Mouse (Mus musculus): ENCODE data around the gene Rab12.
A peak's percentile ranks its signal among the peaks of the same experiment; 100 is the strongest.

Rab12 gene

GRCm38 (mm10) chr17:66502865-66503264 is 16.7 kb downstream of the Rab12 start:
- DNase-seq (ENCODE audit: extremely low read depth, low read depth), result no peak

GRCm38 (mm10) chr17:66498598-66498997 is 20.9 kb downstream of the Rab12 start:
- DNase-seq (ENCODE audit: extremely low read depth, low read depth), result no peak

GRCm38 (mm10) chr17:66496589-66496988 is 22.9 kb downstream of the Rab12 start:
- no peak for DNase-seq (ENCODE audit: extremely low read depth, low read depth)

- peak; percentile 24 for DNase-seq (ENCODE audit: extremely low read depth, low read depth)
Observed at GRCm38 (mm10) chr17:66490022-66490601, 29.4 kb downstream of the Rab12 start.

GRCm38 (mm10) chr17:66486576-66486975 is 33.0 kb downstream of the Rab12 start:
- no peak for DNase-seq (ENCODE audit: extremely low read depth, low read depth)

- DNase-seq (ENCODE audit: extremely low read depth, low read depth), result no peak
Observed at GRCm38 (mm10) chr17:66485742-66486141, 33.8 kb downstream of the Rab12 start.

- DNase-seq (ENCODE audit: extremely low read depth, low read depth), result no peak
Observed at GRCm38 (mm10) chr17:66484965-66485364, 34.6 kb downstream of the Rab12 start.

GRCm38 (mm10) chr17:66483651-66484454 is 35.7 kb downstream of the Rab12 start:
- DNase-seq (ENCODE audit: extremely low read depth, low read depth), result no peak

- no peak for DNase-seq (ENCODE audit: extremely low read depth, low read depth)
Observed at GRCm38 (mm10) chr17:66481295-66481694, 38.2 kb downstream of the Rab12 start.

- no peak for DNase-seq (ENCODE audit: extremely low read depth, low read depth)
Observed at GRCm38 (mm10) chr17:66480491-66481278, 38.8 kb downstream of the Rab12 start.

GRCm38 (mm10) chr17:66479813-66480490 is 39.6 kb downstream of the Rab12 start:
- no peak for DNase-seq (ENCODE audit: extremely low read depth, low read depth)

GRCm38 (mm10) chr17:66479311-66479710 is 40.2 kb downstream of the Rab12 start:
- DNase-seq (ENCODE audit: extremely low read depth, low read depth), result no peak

GRCm38 (mm10) chr17:66473205-66473604 is 46.3 kb downstream of the Rab12 start:
- no peak for DNase-seq (ENCODE audit: extremely low read depth, low read depth)

GRCm38 (mm10) chr17:66471775-66472174 is 47.8 kb downstream of the Rab12 start:
- DNase-seq (ENCODE audit: extremely low read depth, low read depth), result no peak

GRCm38 (mm10) chr17:66471252-66471651 is 48.3 kb downstream of the Rab12 start:
- DNase-seq (ENCODE audit: extremely low read depth, low read depth), result no peak

GRCm38 (mm10) chr17:66470020-66470419 is 49.5 kb downstream of the Rab12 start:
- no peak for DNase-seq (ENCODE audit: extremely low read depth, low read depth)

- DNase-seq (ENCODE audit: extremely low read depth, low read depth), result no peak
Observed at GRCm38 (mm10) chr17:66457278-66457677, 62.3 kb downstream of the Rab12 start.

- DNase-seq (ENCODE audit: extremely low read depth, low read depth), result no peak
Observed at GRCm38 (mm10) chr17:66451143-66451542, 68.4 kb downstream of the Rab12 start.

- DNase-seq (ENCODE audit: extremely low read depth, low read depth), result no peak
Observed at GRCm38 (mm10) chr17:66450526-66451070, 68.9 kb downstream of the Rab12 start.

GRCm38 (mm10) chr17:66449460-66450341 is 69.8 kb downstream of the Rab12 start, which contains the start of gene Mtcl1:
Gene Mtcl1, minus strand, starts transcription at chr17:66449750.
- no peak for DNase-seq (ENCODE audit: extremely low read depth, low read depth)
